Mouse (Mus musculus): ENCODE results near the gene Slc18b1.
"Not testable (repeated sequence)": the region's sequence is repeated elsewhere in the genome, so short reads cannot be mapped to it uniquely, and the experiment has no call there.

Slc18b1 gene

GRCm38 (mm10) chr10:23796551-23797503, at the start of gene Slc18b1:
Slc18b1 (plus strand) TSS chr10:23796986.
- in situ Hi-C loops (cut with MboI; ENCODE audit: low pct_unique_long_range_greater_than_20kb in 1 of 2, low sequenced_read_pairs in 2 of 2, unreplicated experiment in 1 of 2): no loop called here

DNA sequence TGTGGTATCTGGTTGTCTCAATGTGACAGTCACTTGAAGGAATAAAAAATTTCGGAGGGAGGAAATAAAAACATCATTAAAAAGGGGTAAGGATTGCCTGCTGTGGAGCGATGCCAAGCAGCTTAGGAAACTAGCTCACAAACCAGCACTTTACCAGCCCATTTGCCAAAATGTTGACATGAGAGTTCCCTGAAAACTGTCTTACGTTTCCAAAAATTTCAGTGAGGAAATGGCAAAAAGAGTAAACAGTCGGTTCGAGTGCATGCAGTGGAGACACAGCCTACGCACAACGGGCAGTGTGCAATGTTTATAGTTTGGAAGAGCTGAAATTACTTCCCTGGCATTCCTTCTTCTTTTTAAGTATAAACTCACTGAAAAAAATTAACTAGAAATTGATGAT, 42.6 kb upstream of the Slc18b1 start:
- in situ Hi-C loops (cut with MboI; ENCODE audit: low pct_unique_long_range_greater_than_20kb in 1 of 2, low sequenced_read_pairs in 2 of 2, unreplicated experiment in 1 of 2): loop anchor here (25.0 kb wide), 2 partner anchors 642 to 667 kb away; no protein-coding TSS in a partner anchor

DNA sequence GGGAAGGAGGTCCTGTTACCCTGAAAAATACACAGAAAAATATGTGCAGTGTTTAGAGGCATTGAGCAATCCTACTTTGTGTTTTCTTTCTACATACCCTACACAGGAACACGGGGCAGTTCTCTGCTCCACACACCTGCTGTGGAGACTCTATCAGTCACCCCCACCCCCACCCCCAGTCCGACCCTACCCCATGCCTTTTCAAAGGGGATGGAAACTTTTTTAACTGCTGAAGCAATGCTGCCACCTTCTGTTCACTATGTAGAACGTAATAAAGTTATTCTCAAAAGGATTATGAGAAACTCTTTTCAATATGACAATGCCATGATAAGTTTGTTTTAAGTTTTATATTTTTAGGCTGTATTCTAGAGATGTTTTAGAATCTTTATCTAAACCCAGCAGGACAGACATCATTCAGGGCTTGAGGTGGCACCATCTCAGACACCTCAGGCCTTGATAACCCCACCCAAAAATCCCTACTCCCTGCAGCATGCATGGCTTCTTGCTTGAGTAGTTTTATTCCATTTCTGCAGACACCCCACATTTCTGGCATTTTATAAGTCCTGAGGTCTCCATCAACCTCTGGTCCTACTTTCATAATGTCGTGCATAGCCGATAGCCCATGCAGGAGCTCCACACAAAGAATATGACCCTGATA, 19.4 kb upstream of the Slc18b1 start:
- in situ Hi-C loops (cut with MboI; ENCODE audit: low pct_unique_long_range_greater_than_20kb in 1 of 2, low sequenced_read_pairs in 2 of 2, unreplicated experiment in 1 of 2): no loop called here

GRCm38 (mm10) chr10:23780539-23781275, 16.1 kb upstream of the Slc18b1 start:
- in situ Hi-C loops (cut with MboI; ENCODE audit: low pct_unique_long_range_greater_than_20kb in 1 of 2, low sequenced_read_pairs in 2 of 2, unreplicated experiment in 1 of 2): no loop called here

DNA sequence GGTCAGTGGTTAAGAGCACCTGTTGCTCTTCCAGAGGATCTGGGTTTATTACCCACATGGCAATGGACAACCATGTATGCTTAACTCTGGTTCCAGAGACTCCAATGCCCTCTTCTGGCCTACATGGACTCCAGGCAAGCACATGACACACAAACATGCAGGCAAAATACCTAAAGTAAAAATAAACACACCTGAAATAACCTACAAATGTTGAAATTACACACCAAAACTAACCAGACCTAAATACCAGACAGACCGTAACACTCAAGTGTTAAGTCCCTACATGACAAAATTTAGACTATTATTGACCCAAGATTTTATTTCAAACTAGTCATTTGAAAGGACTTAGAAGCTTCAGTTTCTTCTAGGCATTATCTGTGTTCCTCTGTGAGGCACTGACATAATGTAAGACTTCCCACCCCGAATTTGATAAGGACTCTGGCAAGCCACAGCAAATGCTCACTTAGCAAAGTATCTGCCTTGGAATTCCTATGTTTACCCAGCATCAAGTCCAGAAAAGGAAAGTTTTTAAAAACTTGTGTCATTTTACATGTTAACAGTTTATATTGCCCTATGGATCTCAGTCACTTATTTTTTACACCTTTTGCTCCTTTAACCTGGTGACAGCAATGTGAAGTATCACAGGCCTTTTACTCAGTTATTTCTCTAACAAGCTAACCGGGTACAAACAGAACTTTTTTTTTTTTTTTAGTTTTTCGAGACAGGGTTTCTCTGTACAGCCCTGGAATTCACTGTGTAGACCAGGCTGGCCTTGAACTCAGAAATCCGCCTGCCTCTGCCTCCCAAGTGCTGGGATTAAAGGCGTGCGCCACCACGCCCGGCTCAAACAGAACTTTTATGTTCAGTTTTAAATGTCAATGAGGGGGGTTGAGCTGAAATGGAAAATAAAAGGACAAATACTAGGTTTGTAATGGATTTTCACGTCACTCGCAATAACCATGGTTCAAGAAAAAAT, 14.7 kb upstream of the Slc18b1 start:
- in situ Hi-C loops (cut with MboI; ENCODE audit: low pct_unique_long_range_greater_than_20kb in 1 of 2, low sequenced_read_pairs in 2 of 2, unreplicated experiment in 1 of 2): no loop called here

DNA sequence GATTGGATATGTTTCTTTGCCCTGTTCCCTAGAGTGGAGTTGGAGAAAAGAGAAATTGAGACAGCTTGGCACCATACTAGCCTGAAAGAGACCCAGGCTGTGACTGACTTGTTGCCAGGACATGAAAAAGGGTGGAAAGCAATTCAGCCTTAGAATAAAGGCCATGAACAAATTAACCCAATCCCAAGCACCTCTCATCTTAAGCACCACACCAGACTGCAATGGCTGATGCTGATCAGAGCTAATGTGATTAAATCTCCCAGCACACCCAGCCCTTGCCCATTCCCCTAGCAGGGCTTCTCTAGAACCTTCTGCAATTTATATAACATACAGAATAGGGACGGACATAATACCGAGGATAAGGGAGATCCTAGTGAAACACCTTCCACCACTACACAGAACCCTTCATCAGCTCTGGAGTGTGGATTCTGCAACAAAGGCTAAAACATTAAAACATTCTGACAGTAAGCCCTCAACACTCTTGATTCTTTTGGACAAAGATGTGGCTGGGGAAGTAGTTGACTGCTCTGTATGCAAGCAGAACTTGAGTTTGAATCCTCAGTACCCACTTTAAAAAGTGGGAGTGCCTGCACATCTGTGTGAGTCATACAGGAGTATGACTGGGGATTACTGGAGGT, 13.8 kb upstream of the Slc18b1 start:
- in situ Hi-C loops (cut with MboI; ENCODE audit: low pct_unique_long_range_greater_than_20kb in 1 of 2, low sequenced_read_pairs in 2 of 2, unreplicated experiment in 1 of 2): no loop called here

GRCm38 (mm10) chr10:23783493-23783884, 13.3 kb upstream of the Slc18b1 start:
- in situ Hi-C loops (cut with MboI; ENCODE audit: low pct_unique_long_range_greater_than_20kb in 1 of 2, low sequenced_read_pairs in 2 of 2, unreplicated experiment in 1 of 2): no loop called here

DNA sequence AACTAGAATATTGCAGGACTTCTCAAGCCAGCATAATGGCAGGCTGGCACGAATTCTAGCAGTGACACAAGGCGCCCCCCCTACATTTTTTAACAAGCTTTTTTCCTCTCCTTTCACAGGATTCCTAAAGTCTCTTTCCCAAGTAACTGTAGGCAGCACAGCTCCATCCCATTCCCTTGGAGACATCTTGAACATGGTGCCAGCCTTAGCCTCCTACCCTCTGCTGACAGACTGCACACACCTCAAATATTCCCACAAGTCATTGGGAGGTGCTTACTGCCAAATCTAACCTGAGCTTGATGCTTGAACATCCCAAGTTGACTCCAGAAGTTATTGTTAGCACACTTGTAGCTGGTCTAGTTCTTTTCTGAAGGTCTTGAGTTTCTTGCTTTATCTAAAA, 12.7 kb upstream of the Slc18b1 start:
- in situ Hi-C loops (cut with MboI; ENCODE audit: low pct_unique_long_range_greater_than_20kb in 1 of 2, low sequenced_read_pairs in 2 of 2, unreplicated experiment in 1 of 2): no loop called here

- in situ Hi-C loops (cut with MboI; ENCODE audit: low pct_unique_long_range_greater_than_20kb in 1 of 2, low sequenced_read_pairs in 2 of 2, unreplicated experiment in 1 of 2): not testable (repeated sequence)
Observed at GRCm38 (mm10) chr10:23785599-23785998, 11.2 kb upstream of the Slc18b1 start.

GRCm38 (mm10) chr10:23786040-23786439, 10.7 kb upstream of the Slc18b1 start:
- in situ Hi-C loops (cut with MboI; ENCODE audit: low pct_unique_long_range_greater_than_20kb in 1 of 2, low sequenced_read_pairs in 2 of 2, unreplicated experiment in 1 of 2): no loop called here

DNA sequence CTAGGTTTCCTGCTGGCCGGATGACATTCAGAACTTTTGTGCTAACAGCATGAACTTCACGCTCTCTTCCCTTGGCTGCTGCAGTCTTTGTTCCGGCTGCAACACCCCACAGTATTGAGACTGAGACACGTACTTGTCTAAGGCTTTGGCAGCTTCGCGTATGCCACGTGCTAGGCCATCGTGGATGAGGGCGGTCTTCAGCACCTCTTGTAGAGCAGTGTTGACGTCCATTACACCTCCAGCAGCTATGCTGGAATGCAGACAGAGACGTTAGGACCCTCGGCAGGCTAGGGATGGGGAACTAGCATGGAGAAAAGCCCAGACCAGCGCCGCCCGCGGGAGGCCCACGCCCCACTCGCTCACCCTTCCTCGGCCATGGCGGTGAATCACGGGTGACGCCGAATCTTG, 10.2 kb upstream of the Slc18b1 start:
- in situ Hi-C loops (cut with MboI; ENCODE audit: low pct_unique_long_range_greater_than_20kb in 1 of 2, low sequenced_read_pairs in 2 of 2, unreplicated experiment in 1 of 2): not testable (repeated sequence)

- in situ Hi-C loops (cut with MboI; ENCODE audit: low pct_unique_long_range_greater_than_20kb in 1 of 2, low sequenced_read_pairs in 2 of 2, unreplicated experiment in 1 of 2): no loop called here
Observed at GRCm38 (mm10) chr10:23787062-23787821, 9.5 kb upstream of the Slc18b1 start, which contains the start of gene Rps12. Rps12 (minus strand) TSS chr10:23787275.

DNA sequence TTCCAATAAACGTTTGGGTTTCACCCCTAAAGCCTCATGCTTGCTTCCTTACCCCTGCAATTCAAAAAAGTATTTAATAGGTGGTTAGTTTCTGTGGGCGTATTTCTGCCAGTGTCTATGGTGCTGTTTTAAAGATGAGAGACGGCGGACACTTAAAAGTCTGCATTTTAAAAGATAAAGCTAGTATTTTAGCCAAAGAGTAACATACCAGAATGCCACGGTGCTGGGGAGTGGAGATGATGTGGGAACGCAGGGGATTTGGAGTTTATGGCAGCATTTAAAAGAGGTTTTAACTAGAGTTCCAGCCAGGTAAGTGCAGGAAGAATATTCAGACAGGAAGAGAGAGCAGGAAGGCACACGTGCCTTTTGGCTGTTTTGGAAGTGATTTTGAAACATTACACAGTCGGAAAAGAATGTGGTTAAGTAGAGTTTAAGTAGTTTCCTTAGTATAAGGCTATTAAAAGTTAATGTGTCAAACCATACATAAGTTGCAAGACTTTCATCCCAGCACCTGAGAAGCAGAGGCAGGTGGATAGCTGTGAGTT, 8.7 kb upstream of the Slc18b1 start:
- in situ Hi-C loops (cut with MboI; ENCODE audit: low pct_unique_long_range_greater_than_20kb in 1 of 2, low sequenced_read_pairs in 2 of 2, unreplicated experiment in 1 of 2): no loop called here

- in situ Hi-C loops (cut with MboI; ENCODE audit: low pct_unique_long_range_greater_than_20kb in 1 of 2, low sequenced_read_pairs in 2 of 2, unreplicated experiment in 1 of 2): no loop called here
Observed at GRCm38 (mm10) chr10:23795871-23796520, 790 bp upstream of the Slc18b1 start.

DNA sequence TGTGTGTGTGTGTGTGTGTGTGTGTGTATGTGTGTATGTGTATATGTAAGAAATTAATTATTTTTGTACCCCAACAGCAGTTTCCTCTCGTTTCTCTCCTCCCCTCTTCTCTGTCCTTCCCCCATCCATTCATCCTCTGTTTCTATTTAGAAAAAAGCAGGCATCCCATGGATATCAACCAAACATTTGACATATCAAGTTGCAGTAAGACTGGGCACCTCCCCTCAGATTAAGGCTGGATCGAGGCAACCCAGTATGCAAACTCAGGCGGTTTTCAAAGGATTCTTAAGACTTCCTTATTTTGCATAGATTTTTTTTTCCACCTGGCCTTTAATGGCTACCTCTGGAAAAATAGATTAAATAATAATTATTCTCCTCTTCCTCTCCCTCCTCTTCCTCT, 820 bp downstream of the Slc18b1 start:
- in situ Hi-C loops (cut with MboI; ENCODE audit: low pct_unique_long_range_greater_than_20kb in 1 of 2, low sequenced_read_pairs in 2 of 2, unreplicated experiment in 1 of 2): no loop called here

DNA sequence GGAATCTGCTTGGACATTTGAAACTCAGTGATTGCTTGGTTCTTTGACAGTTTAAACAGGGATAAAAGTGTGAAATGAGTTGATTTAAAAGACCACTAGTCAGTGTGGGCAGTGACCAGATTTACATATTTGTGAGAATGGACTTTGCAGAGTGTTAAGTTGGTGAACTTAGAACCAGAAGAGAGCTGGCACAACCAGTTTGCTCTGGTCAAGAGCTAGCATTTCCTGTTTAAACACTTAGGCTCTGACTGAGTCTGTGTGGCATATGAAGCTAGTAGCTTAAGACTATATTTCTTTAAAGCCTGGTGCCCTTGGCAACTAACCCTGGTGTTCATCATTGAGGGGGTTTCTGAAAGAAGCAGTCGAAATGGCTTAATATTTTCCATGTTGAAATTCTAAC, 1.4 kb downstream of the Slc18b1 start:
- in situ Hi-C loops (cut with MboI; ENCODE audit: low pct_unique_long_range_greater_than_20kb in 1 of 2, low sequenced_read_pairs in 2 of 2, unreplicated experiment in 1 of 2): no loop called here
